In the genomic region with DNA sequence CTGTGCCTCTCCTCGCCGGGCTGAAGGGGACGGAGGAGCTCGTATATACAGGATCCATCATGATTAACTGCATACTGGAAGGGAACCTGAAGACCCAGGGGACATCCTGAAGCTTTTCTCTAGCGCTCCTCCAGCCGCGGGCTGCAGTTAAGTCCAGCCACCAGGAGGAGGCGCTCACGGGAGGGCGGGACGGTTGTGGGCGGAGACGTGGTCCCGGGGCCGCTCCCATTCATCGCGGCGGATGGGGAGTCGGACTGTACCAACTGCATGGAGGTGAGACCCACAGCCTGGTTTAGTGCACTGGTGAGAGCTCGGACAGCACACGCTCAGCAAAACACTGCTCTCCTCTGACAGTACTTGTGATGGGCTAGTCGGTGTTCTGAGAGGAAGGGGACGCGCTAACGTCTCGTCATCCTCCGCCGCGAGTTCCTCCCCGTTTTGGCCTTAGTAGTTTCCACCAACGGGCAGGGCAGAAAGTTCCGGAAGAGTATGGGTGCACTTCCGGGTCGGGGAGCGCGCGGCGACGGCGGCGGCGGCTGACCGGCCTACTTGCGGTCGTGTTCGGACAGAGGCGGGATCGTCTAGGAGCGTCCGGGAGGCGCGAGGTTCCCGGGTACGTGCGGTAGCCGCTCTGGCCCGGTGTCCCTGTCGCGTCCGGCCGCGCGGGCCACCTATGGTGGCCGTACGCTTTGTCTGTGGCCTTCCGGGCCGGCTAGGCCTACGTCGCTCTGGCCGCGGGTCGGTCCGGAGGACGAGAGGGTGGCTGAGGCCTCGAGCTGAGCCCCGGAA, we compare ENCODE assay signal across 1 mouse cellular context.
TF ChIP-seq lines count a peak whose summit lies in the region.

TSS of gene Phrf1 (plus strand) at position 506 of the 789 bp plus-strand sequence.

TF ChIP-seq in CH12.LX, 34 proteins besides CTCF, POLR2A, EP300 and RAD21 (continued from another document):
- TF ChIP-seq JUND (conservative IDR thresholded peaks at IDR 0.05; ENCODE audit: low read depth, low read length) (no peak), E2F4 (IDR thresholded peaks at IDR 0.05; ENCODE audit: insufficient replicate concordance, low read depth, low read length) (0 out of 2 replicates have a peak, but pooled peaks have one; percentile 75), ZNF384 (IDR thresholded peaks at IDR 0.05; ENCODE audit: low read depth, low read length) (no peak), MXI1 (IDR thresholded peaks at IDR 0.05; ENCODE audit: low read depth, low read length) (no peak), KAT2A (IDR thresholded peaks at IDR 0.05; ENCODE audit: insufficient replicate concordance, low read length) (peak; percentile 74; the same call in 1 of the 2 replicates), USF2 (conservative IDR thresholded peaks at IDR 0.05; ENCODE audit: low read depth, low read length) (no peak), NRF1 (IDR thresholded peaks at IDR 0.05; ENCODE audit: low read depth, low read length) (peak; percentile 43), MEF2A (IDR thresholded peaks at IDR 0.05; ENCODE audit: borderline replicate concordance, low read depth, low read length) (no peak; the same call in 1 of the 2 replicates), ZMIZ1 (IDR thresholded peaks at IDR 0.05; ENCODE audit: low read depth, low read length) (no peak), RCOR1 (conservative IDR thresholded peaks at IDR 0.05; ENCODE audit: low read depth, low read length) (peak; percentile 16; the same call in 1 of the 2 replicates), TBP (conservative IDR thresholded peaks at IDR 0.05; ENCODE audit: low read depth, low read length) (no peak), ELF1 (IDR thresholded peaks at IDR 0.05; ENCODE audit: low read depth, low read length) (peak; percentile 90), USF1 (IDR thresholded peaks at IDR 0.05; ENCODE audit: low read depth, low read length) (no peak), ZKSCAN1 (IDR thresholded peaks at IDR 0.05; ENCODE audit: borderline replicate concordance, low read depth, low read length) (no peak), JUN (IDR thresholded peaks at IDR 0.05; ENCODE audit: insufficient read depth, low read depth, low read length) (no peak), MYC (IDR thresholded peaks at IDR 0.05; ENCODE audit: low read depth, low read length) (no peak; the same call in 1 of the 2 replicates), POLR2AphosphoS2 (IDR thresholded peaks at IDR 0.05; ENCODE audit: low read depth, low read length) (no peak), PAX5 (IDR thresholded peaks at IDR 0.05; ENCODE audit: low read length) (no peak), UBTF (IDR thresholded peaks at IDR 0.05; ENCODE audit: low read depth, low read length) (no peak), HCFC1 (IDR thresholded peaks at IDR 0.05; ENCODE audit: low read depth, low read length) (peak; percentile 88), CHD2 (IDR thresholded peaks at IDR 0.05; ENCODE audit: low read length) (no peak), MAX (IDR thresholded peaks at IDR 0.05; ENCODE audit: low read length) (peak; percentile 41; the same call in 1 of the 2 replicates), NELFE (IDR thresholded peaks at IDR 0.05; ENCODE audit: low read depth, low read length) (peak; percentile 75), MAZ (IDR thresholded peaks at IDR 0.05; ENCODE audit: low read depth, low read length) (peak; percentile 42), BHLHE40 (IDR thresholded peaks at IDR 0.05; ENCODE audit: low read depth, low read length) (no peak), CHD1 (IDR thresholded peaks at IDR 0.05; ENCODE audit: low read depth, low read length) (peak; percentile 100), ETS1 (conservative IDR thresholded peaks at IDR 0.05; ENCODE audit: low read depth, low read length) (no peak), SIN3A (IDR thresholded peaks at IDR 0.05; ENCODE audit: low read length) (no peak), SMC3 (IDR thresholded peaks at IDR 0.05; ENCODE audit: low read depth, low read length) (peak; percentile 80), MAFK (IDR thresholded peaks at IDR 0.05; ENCODE audit: insufficient replicate concordance, low read length) (no peak), TCF12 (IDR thresholded peaks at IDR 0.05; ENCODE audit: low read depth, low read length) (no peak; the same call in 1 of the 2 replicates)
TF ChIP-seq in CH12.LX: peak in this region for 12.
